Mouse (Mus musculus) intestine, postnatal 0 days (tissue): Measurements from ENCODE around the gene Gabrb2. TPM values are rescaled to one million over a fixed set of nuclear protein-coding genes. Genes with fewer than 3 reads are reported as not detected.

Source experiments
- ATAC-seq: fragments of 200-750 bp; cut with Nextera tagmentation; 2 replicates; pipeline ENCODE4 v1.8.0; 2017; ENCODE audit warnings: mild to moderate bottlenecking, moderate TSS enrichment, moderate library complexity
- H3K27ac ChIP-seq: fragments of 300-500 bp; sonication (generic); 2 replicates; pipeline ENCODE4 v1.5.1; 2014; ENCODE audit warnings: mild to moderate bottlenecking, low read depth, low read length, moderate library complexity
- H3K27me3 ChIP-seq: fragments of 300-500 bp; sonication (generic); replicated peaks from 2 replicates; pipeline ENCODE4 v1.6.1; 2014; ENCODE audit warnings: low read length, mixed read lengths; ENCODE audit not compliant: control insufficient read depth, insufficient read depth
- H3K36me3 ChIP-seq: fragments of 300-500 bp; sonication (generic); 2 replicates; pipeline ENCODE4 v1.6.1; 2014; ENCODE audit warnings: mild to moderate bottlenecking, moderate library complexity; ENCODE audit not compliant: control insufficient read depth, insufficient read depth
- H3K4me1 ChIP-seq: fragments of 300-500 bp; sonication (generic); replicated peaks from 2 replicates; pipeline ENCODE4 v1.6.1; 2014; ENCODE audit warnings: antibody characterized with exemption, low read length, mixed read lengths; ENCODE audit not compliant: control insufficient read depth, insufficient read depth
- H3K4me2 ChIP-seq: fragments of 300-500 bp; sonication (generic); replicated peaks from 2 replicates; pipeline ENCODE4 v1.6.1; 2014; ENCODE audit warnings: low read depth, mild to moderate bottlenecking, moderate library complexity
- H3K4me3 ChIP-seq: fragments of 300-500 bp; sonication (generic); 2 replicates; pipeline ENCODE4 v1.5.1; 2014; ENCODE audit warnings: low read depth, low read length
- H3K9ac ChIP-seq: fragments of 300-500 bp; sonication (generic); 2 replicates; pipeline ENCODE4 v1.6.1; 2014; ENCODE audit warnings: mild to moderate bottlenecking, low read depth, low read length
- H3K9me3 ChIP-seq: fragments of 300-500 bp; sonication (generic); 2 replicates; pipeline ENCODE4 v1.6.1; 2016; ENCODE audit warnings: mixed run types; ENCODE audit not compliant: control insufficient read depth
- CTCF ChIP-seq: sonication (generic); IDR thresholded peaks from 2 replicates; pipeline ENCODE4 v1.5.1; 2016; ENCODE audit warnings: low read depth, mild to moderate bottlenecking, control low read depth, antibody characterized with exemption, moderate library complexity
- WGBS: fragments of 180-500 bp; shearing (Covaris S2); extraction: QIAGEN DNeasy Blood & Tissue Kit; methylation state at CpG from one replicate; pipeline ENCODE4 v1.1.7; 2014; 5-methylcytosine and 5-hydroxymethylcytosine counted together
- polyA plus RNA-seq: library from polyadenylated mRNA; unstranded; fragments of >200 nt; fragmentation: Nextera tagmentation; extraction: Ambion mirVana; gene quantifications from 2 replicates; pipeline ENCODE4 v1.2.1, GENCODE M21; 2015

The Gabrb2 gene
- polyA plus RNA-seq, 1 experiment from 2014 or later: 0.29 TPM

DNA sequence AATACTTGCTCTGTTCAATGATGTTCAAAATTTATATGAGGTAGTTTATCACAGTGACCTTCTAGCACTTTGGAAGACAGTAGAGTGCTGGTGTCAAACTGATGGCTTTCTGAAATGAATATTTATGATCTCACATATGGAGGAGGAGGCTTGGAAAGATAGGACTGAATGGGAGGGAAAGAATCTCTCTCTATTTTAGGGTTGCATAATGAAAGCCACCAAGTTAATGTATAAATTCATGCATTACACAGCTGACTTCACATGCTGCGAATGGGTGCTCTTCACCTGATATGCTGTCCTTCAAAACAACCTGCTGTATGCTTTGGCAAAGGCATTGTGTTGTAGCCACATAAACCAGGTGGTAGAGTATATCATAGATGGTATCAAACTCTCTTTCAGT is 44.6 kb downstream of the Gabrb2 start:
- Histone ChIP-seq H3K27ac (no peak overlapping the region), H3K36me3 (no peaks in the 10 kb centered on the region), H3K4me1 (no peaks in the 10 kb centered on the region), H3K4me3 (no peak overlapping the region), H3K4me2 (no peak overlapping the region), H3K27me3 (no peaks in the 10 kb centered on the region), H3K9ac (no peak overlapping the region), H3K9me3 (no peaks in the 10 kb centered on the region)
- 84% methylated on average over 1 of the region's 1 CpGs for WGBS
- TF ChIP-seq CTCF: no peak
- no peak for ATAC-seq

DNA sequence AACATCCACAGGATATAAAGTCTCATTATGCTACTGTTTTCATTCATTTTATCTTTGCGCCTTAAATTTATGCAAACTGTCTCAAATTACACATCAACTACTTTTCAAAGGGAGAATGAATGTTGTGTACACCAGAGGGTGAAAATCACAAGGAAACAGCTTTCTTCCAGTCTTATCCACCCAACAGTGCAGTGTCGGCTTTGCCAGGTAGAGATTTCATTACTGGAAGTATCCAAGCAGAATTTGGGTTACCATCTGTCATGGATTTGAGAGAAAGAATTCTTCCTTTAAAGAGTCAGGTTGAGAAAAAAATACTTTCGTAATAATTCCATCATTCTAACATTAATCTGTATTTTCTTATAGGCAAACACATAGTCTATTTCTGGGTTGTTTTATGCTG is 48.8 kb downstream of the Gabrb2 start:
- Histone ChIP-seq H3K4me1 (no peaks in the 10 kb centered on the region), H3K4me3 (no peak overlapping the region), H3K27ac (no peak overlapping the region), H3K27me3 (no peaks in the 10 kb centered on the region), H3K4me2 (no peak overlapping the region), H3K36me3 (no peaks in the 10 kb centered on the region), H3K9ac (no peak overlapping the region), H3K9me3 (no peaks in the 10 kb centered on the region)
- no peak for ATAC-seq
- WGBS: 91% methylated on average over 3 of the region's 3 CpGs
- TF ChIP-seq CTCF: no peak

DNA sequence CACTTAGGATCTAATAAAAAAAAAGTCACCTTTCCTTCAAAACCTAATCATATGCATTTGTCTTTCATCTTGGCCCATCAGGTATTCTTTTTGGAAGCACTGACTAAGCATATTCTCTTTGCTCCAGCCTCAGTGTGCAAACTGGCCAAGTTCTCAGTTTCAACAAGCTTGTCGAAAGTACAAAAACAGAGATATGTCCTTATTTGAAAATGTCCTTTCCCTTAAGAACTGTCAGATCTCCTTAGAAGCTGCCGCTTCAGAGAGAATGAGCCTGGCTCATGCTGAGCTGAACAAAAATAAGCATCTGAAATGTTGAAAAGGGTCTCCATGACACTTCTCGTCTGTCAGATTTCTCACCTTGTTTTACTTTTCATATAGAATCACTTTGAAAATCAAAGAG is 55.0 kb downstream of the Gabrb2 start:
- H3K27ac ChIP-seq: no peak overlapping the region
- H3K9me3 ChIP-seq: no peaks in the 10 kb centered on the region
- H3K4me3 ChIP-seq: no peak overlapping the region
- no peaks in the 10 kb centered on the region for H3K27me3 ChIP-seq
- H3K9ac ChIP-seq: no peak overlapping the region
- no peak for TF ChIP-seq CTCF
- ATAC-seq: no peak
- H3K4me1 ChIP-seq: no peaks in the 10 kb centered on the region
- WGBS: 92% methylated on average over 3 of the region's 3 CpGs
- H3K4me2 ChIP-seq: no peak overlapping the region
- no peaks in the 10 kb centered on the region for H3K36me3 ChIP-seq

DNA sequence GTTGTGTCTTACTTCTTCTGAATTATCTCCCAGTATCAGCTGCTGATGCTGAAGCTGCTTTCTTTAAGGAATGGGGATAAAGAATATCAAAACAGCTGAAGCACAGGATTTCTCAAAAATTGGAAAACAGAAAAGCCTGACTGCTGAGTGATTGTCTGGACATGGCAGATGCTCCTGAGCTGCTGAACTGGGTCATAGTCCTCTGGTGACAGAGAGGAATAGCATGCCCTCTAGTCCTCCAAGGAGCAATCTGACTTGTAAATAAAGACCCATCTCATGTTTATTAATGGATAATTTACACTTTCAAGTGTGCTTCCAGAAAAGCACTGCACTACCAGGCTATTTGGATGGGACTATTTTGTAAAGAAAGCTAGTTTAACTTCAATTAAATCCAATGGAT is 68.1 kb downstream of the Gabrb2 start:
- Histone ChIP-seq H3K4me1 (no peaks in the 10 kb centered on the region), H3K4me2 (no peak overlapping the region), H3K9ac (no peak overlapping the region), H3K27me3 (no peaks in the 10 kb centered on the region), H3K4me3 (no peak overlapping the region), H3K27ac (no peak overlapping the region), H3K9me3 (no peaks in the 10 kb centered on the region), H3K36me3 (no peaks in the 10 kb centered on the region)
- ATAC-seq: no peak
- no peak for TF ChIP-seq CTCF

DNA sequence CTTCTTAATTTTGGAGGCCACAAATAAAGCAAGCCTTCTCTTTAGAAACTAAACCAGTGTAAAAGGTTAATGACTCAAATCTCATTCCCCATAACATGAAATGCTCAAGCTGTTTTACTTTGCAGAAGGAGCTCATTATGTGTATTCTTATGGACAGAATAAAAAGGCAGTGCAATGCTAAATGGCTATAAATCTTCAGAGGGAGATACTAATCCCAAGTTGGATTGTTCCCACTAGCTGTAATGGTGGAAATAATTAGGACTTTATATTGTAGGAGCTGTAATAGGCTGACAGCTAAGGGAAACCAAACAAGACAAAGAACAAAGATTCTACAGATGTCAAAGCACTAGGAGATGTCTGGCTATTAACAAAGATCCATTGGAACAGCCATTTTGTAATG is 81.6 kb downstream of the Gabrb2 start:
- H3K9me3 ChIP-seq: no peaks in the 10 kb centered on the region
- no peak overlapping the region for H3K27ac ChIP-seq
- no peaks in the 10 kb centered on the region for H3K27me3 ChIP-seq
- no peaks in the 10 kb centered on the region for H3K4me1 ChIP-seq
- no peak for ATAC-seq
- H3K4me2 ChIP-seq: no peak overlapping the region
- H3K4me3 ChIP-seq: no peak overlapping the region
- H3K9ac ChIP-seq: no peak overlapping the region
- H3K36me3 ChIP-seq: no peaks in the 10 kb centered on the region
- TF ChIP-seq CTCF: no peak

DNA sequence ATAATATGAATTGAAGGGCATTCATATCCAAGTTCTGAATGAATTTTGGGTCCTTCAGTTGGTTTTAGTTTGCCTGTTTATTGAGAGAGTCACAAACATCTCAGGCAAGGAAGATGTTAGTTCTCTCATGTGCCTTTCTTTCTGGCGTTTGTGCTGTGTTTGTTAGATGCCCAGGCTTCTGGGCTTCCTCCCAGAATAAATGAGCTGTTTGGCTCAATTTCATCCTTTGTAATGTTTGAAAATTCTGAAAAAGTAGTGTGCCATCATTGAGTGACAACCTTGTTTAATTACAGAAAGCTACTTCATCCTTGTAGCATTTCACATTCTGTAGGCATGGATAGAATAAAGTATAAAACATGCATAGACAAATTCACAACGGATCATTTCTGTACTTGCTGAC is 85.9 kb downstream of the Gabrb2 start:
- TF ChIP-seq CTCF: no peak
- Histone ChIP-seq H3K4me1 (no peaks in the 10 kb centered on the region), H3K4me3 (no peak overlapping the region), H3K9ac (no peak overlapping the region), H3K36me3 (no peaks in the 10 kb centered on the region), H3K27me3 (no peaks in the 10 kb centered on the region), H3K27ac (no peak overlapping the region), H3K9me3 (no peaks in the 10 kb centered on the region), H3K4me2 (no peak overlapping the region)
- 76% methylated on average over 2 of the region's 2 CpGs for WGBS
- ATAC-seq: no peak

DNA sequence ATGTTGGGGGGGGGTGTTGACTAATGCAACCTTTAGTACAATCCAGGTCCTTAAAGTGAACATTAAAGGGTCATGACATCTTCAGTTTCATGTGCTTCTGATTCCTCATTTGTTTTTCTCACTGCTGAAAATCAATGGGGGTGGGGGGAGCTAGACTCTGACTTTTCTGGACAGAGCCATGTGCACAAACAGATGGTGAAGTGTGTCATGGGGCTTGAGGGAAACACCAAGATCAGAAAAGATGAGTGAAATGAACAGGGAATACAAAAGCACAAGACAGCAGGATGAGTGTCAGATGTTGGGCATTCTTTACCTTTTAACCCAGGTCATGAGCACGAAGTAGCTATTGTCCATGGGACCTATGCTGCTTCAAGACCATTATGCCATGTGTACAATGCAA is 86.4 kb downstream of the Gabrb2 start:
- H3K4me3 ChIP-seq: no peak overlapping the region
- ATAC-seq: no peak
- 67% methylated on average over 1 of the region's 1 CpGs for WGBS

More for the DNA sequence above, 86.4 kb downstream of the Gabrb2 start:
- no peak for TF ChIP-seq CTCF
- Histone ChIP-seq H3K36me3 (no peaks in the 10 kb centered on the region), H3K4me2 (no peak overlapping the region), H3K9ac (no peak overlapping the region), H3K27me3 (no peaks in the 10 kb centered on the region), H3K27ac (no peak overlapping the region), H3K9me3 (no peaks in the 10 kb centered on the region), H3K4me1 (no peaks in the 10 kb centered on the region)
